In the genomic region with DNA sequence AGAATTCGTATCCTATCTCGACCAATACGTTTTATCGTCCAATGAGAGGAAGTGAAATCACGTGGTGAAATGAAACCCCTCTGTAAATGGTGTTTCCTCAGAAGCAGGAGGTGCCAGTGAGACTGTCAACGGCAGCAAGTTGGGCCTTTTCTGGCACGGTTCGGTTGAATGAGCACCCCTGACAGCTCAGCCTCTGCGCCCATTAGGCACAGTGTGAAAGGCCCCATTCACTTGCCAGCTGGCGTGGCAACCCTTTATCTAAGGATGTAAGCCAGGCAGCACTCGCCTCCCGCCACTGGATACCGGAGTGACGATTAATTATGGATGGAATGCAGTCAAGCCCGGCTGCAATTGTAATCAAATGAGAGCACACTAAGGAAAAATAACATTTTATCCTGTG, we compare ENCODE assay signal across 9 mouse cellular contexts.
A peak's percentile ranks its signal among the peaks of the same experiment; 100 is the strongest.
DNase-seq lines count a peak whose midpoint lies in the region; ATAC-seq lines count a peak whose summit lies in the region.
"Had no signal": no experiment of that assay in that cellular context is flagged by ENCODE, and none has a peak within 500 bp of the region (broad histone marks: within the 10 kb centered on the region; RNA-seq: fewer than 3 reads in every experiment).

No protein-coding gene starts in this region.

- peak; percentile 15 for DNase-seq in testis, postnatal 14 days (ENCODE audit: low spot score)
- DNase-seq in testis, postnatal 10 days (ENCODE audit: low spot score) = no peak
- DNase-seq in heart, postnatal 14 days = peak; percentile 17 to 67
- peak; percentile 50 for DNase-seq in layer of hippocampus, adult 11-12 months (ENCODE audit: low spot score)
- DNase-seq in urinary bladder, postnatal 25 days (ENCODE audit: low spot score) = no peak
- DNase-seq in lung, adult 18-20 months = no peak

- H3K9me3 ChIP-seq in forebrain, embryonic 16.5 days (ENCODE audit: control insufficient read depth, low read length) = no peaks in the 10 kb centered on the region
- H3K9me3 ChIP-seq in neural tube, embryonic 13.5 days = peaks cover 5% of the 10 kb centered on the region; the same call in 1 of the 2 replicates

- no peaks in the 10 kb centered on the region for H3K27me3 ChIP-seq in forebrain, embryonic 16.5 days (replicated peaks; ENCODE audit: control insufficient read depth, insufficient read depth, low read length)
- H3K27me3 ChIP-seq in neural tube, embryonic 13.5 days = no peaks in the 10 kb centered on the region

- peak overlapping the region; percentile 32 for H3K4me3 ChIP-seq in forebrain, embryonic 16.5 days (replicated peaks; ENCODE audit: low read length)
- peak overlapping the region; percentile 26 for H3K4me3 ChIP-seq in neural tube, embryonic 13.5 days
- H3K4me3 ChIP-seq: myocyte had no signal

- H3K27ac ChIP-seq in forebrain, embryonic 16.5 days (ENCODE audit: low read length) = peak overlapping the region; percentile 65
- H3K27ac ChIP-seq in neural tube, embryonic 13.5 days (replicated peaks) = peak overlapping the region; percentile 72

- peak; percentile 93 for ATAC-seq in forebrain, embryonic 16.5 days
- ATAC-seq in neural tube, embryonic 13.5 days (ENCODE audit: low read depth) = peak; percentile 95

- H3K4me2 ChIP-seq in forebrain, embryonic 16.5 days (ENCODE audit: low read length) = peak overlapping the region; percentile 50
- H3K4me2 ChIP-seq in neural tube, embryonic 13.5 days = peak overlapping the region; percentile 50

- WGBS in forebrain, embryonic 16.5 days = 5% methylated on average over 15 of the region's 15 CpGs
- 22% methylated on average over 15 of the region's 15 CpGs for WGBS in neural tube, embryonic 13.5 days

- intact Hi-C loops in heart, postnatal 14 days (cut with DNase I) = loop anchor here (5.0 to 10.0 kb wide), 2 partner anchors 56 to 78 kb away; a partner anchor contains a TSS

- 0 out of 2 replicates have a peak overlapping the region, but pooled peaks have one; percentile 37 for H3K9ac ChIP-seq in forebrain, embryonic 16.5 days (replicated peaks; ENCODE audit: low read depth, low read length)
- H3K9ac ChIP-seq in neural tube, embryonic 13.5 days = peak overlapping the region; percentile 48; the same call in 1 of the 2 replicates

- no peaks in the 10 kb centered on the region for H3K36me3 ChIP-seq in forebrain, embryonic 16.5 days (ENCODE audit: control insufficient read depth, insufficient read depth)
- H3K36me3 ChIP-seq in neural tube, embryonic 13.5 days = no peaks in the 10 kb centered on the region

- peaks cover 23% of the 10 kb centered on the region for H3K4me1 ChIP-seq in forebrain, embryonic 16.5 days (replicated peaks; ENCODE audit: control insufficient read depth, insufficient read depth, low read length)
- peaks cover 17% of the 10 kb centered on the region; the same call in 1 of the 2 replicates for H3K4me1 ChIP-seq in neural tube, embryonic 13.5 days (replicated peaks)

Comparison
In these comparisons a context has a peak if more than half of its experiments do, and no peak if none do; other contexts are left out.
1. DNase-seq: peak in testis, postnatal 14 days (single experiment), heart, postnatal 14 days (2 of 2) and layer of hippocampus, adult 11-12 months (single experiment); none in testis, postnatal 10 days (single experiment), urinary bladder, postnatal 25 days (single experiment) and lung, adult 18-20 months (0 of 2).